Mouse (Mus musculus) ES-Bruce4 (cell line): Measurements from ENCODE around the gene Morc3.

Source experiments
- CTCF ChIP-seq: IDR thresholded peaks from one replicate; pipeline ENCODE4 v1.8.1; 2011; ENCODE audit warnings: low read depth, low read length
- POLR2A ChIP-seq: IDR thresholded peaks from one replicate; pipeline ENCODE4 v1.8.1; 2011; ENCODE audit warnings: low read length; ENCODE audit not compliant: insufficient read depth

DNA sequence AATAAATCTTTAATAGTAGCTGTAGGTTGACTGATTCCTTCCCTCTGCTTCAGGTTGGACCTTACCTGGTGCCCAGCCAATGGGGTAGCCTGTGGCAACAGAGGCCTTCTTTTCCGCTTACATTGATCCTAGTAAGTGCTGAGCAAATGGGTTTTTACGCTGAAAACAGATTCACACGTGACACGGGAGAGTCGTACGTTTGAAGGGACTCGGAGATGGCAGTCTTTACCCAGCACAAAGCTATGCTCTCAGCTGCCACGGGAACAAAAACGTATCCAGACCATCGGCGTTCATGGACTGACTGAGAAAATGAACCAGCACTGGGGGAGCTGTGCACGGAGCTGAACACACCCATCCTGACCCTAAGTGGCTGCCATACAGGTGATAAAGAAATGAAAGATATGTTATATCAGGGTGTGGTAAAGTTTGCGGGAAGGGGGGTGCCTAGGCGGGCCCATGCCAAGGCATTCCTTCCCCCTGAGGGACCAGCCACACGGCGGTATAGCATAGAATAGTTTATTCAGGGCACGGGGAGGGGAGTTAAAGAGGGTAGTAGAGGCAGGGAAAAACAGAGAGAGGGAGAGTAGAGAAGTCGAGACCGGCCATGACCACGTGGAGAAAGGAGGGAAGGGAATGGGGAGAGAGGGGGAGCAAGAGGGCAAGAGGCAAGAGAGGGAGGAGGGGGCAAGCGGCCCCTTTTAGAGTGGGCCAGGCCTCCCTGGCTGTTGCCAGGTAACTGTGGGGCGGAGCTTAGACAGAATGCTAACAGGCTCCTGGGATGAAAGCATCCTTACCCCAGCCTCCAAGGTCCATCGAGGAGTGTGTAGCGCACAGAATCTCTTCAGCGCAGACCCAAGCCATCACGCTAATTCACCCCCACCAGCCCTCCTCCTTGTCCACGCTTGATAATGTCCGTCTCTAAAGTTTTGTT lies 79.1 kb downstream of the Morc3 start:
- TF ChIP-seq CTCF: no peak
- TF ChIP-seq POLR2A: no peak
